Mouse (Mus musculus): ENCODE results near the gene Aqp5. TPM values are rescaled to one million over a fixed set of nuclear protein-coding genes. Genes with fewer than 3 reads are reported as not detected.

Gene Aqp5
- polyA plus RNA-seq (2015; fragmentation: Nextera tagmentation; extraction: Ambion mirVana): 0.11 and 0.34 TPM in 2 replicates

DNA sequence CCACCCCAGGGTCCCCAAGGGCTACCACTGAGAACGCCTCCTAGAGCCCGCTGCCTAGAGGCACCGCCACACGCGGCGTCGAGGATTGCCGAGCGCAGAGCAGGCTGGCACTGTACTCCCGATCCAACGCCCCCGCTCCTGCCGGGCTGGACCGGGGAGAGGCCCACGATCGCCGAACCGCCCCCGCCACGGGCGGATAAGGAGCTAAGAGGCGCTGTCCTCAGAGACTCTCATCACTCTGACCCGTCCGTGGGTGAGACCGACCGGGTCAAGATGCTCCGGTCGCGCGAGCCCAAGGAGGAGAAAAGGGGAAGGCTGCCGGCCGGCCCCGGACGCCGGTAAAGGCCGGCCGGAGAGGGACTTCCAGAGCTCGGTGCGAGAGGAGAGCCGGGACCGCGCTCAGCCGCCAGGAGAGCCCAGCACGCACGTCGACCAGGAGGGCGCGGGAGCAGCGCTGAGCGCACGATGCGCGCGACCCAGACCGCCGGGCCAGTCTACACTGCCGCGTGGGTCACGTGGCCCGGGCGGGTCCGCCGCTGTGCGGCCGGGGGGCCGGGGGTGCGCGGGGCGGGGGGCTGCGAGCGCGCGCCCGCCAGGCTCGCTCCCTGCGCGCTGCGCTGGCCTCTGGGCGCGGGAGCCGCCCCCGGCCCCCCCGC lies at the start of gene Aqp5:
Gene Aqp5 (plus strand): TSS at position 354 of the 656 bp plus-strand sequence.

DNA sequence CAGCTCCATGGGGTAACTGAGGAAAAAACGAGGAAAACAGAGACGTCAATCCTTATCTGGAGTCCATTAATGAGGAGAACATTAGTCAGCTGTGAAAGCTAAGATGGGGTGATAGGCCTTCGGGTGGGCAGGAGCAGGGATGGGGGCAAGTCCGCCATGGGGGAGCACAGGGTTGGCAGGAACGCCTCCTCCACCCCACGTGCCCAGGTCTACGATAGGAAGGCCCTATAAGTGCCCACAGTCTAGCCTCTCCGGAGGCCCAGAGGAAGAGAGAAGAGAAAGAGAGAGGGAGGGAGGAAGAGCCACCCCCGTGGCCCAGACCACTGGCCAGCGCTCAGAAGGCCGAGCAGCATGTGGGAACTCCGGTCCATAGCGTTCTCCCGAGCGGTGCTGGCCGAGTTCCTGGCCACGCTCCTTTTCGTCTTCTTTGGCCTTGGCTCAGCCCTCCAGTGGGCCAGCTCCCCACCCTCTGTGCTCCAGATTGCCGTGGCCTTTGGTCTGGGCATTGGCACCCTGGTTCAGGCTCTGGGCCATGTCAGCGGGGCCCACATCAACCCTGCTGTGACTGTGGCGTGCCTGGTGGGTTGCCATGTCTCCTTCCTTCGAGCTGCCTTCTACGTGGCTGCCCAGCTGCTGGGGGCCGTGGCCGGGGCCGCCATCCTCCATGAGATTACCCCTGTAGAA lies 11.6 kb upstream of the Aqp5 start, which contains the start of gene Aqp2:
Gene Aqp2 (plus strand): TSS at position 254 of the 684 bp plus-strand sequence.

GRCm38 (mm10) chr15:99600986-99601822 lies 10.6 kb downstream of the Aqp5 start, which contains the start of gene Aqp6:
TSS of gene Aqp6 (plus strand) at chr15:99601400.

Other genes with a start within 250 kb of the Aqp5 start
- gene Fmnl3, start 220.3 kb upstream of the Aqp5 start, polyA plus RNA-seq (2015; fragmentation: Nextera tagmentation; extraction: Ambion mirVana): 8.5 and 8.6 TPM in 2 replicates
- 351 and 354 TPM in 2 replicates for gene Tmbim6, start 197.9 kb upstream of the Aqp5 start, polyA plus RNA-seq (2015; fragmentation: Nextera tagmentation; extraction: Ambion mirVana)
- 2.8 and 3.2 TPM in 2 replicates for gene Nckap5l, start 133.0 kb upstream of the Aqp5 start, polyA plus RNA-seq (2015; fragmentation: Nextera tagmentation; extraction: Ambion mirVana)
- 8.4 and 8.5 TPM in 2 replicates for gene Bcdin3d, start 116.1 kb upstream of the Aqp5 start, polyA plus RNA-seq (2015; fragmentation: Nextera tagmentation; extraction: Ambion mirVana)
- gene Faim2, start 62.6 kb upstream of the Aqp5 start, polyA plus RNA-seq (2015; fragmentation: Nextera tagmentation; extraction: Ambion mirVana): not detected in 2 replicates
- not detected in 2 replicates for gene Aqp2, start 11.7 kb upstream of the Aqp5 start, polyA plus RNA-seq (2015; fragmentation: Nextera tagmentation; extraction: Ambion mirVana)
- 0.22 and 0.31 TPM in 2 replicates for gene Aqp6, start 10.6 kb downstream of the Aqp5 start, polyA plus RNA-seq (2015; fragmentation: Nextera tagmentation; extraction: Ambion mirVana)
- 23.5 and 36.8 TPM in 2 replicates for gene Racgap1, start 60.9 kb downstream of the Aqp5 start, polyA plus RNA-seq (2015; fragmentation: Nextera tagmentation; extraction: Ambion mirVana)
- 0.76 and 0.94 TPM in 2 replicates for gene Asic1, start 79.6 kb downstream of the Aqp5 start, polyA plus RNA-seq (2015; fragmentation: Nextera tagmentation; extraction: Ambion mirVana)
- 8.1 and 9.4 TPM in 2 replicates for gene Smarcd1, start 111.3 kb downstream of the Aqp5 start, polyA plus RNA-seq (2015; fragmentation: Nextera tagmentation; extraction: Ambion mirVana)
- gene Gm17349, start 114.7 kb downstream of the Aqp5 start, polyA plus RNA-seq (2015; fragmentation: Nextera tagmentation; extraction: Ambion mirVana): 1.3 TPM in 1 of 2 replicates, not detected in the other
- 0.36 and 0.37 TPM in 2 replicates for gene Gpd1, start 126.7 kb downstream of the Aqp5 start, polyA plus RNA-seq (2015; fragmentation: Nextera tagmentation; extraction: Ambion mirVana)
- gene Cox14, start 134.8 kb downstream of the Aqp5 start, polyA plus RNA-seq (2015; fragmentation: Nextera tagmentation; extraction: Ambion mirVana): 166 and 184 TPM in 2 replicates
- 39.5 and 45.9 TPM in 2 replicates for gene Cers5, start 182.1 kb downstream of the Aqp5 start, polyA plus RNA-seq (2015; fragmentation: Nextera tagmentation; extraction: Ambion mirVana)

Measured in urinary bladder, postnatal 0 days (tissue).